Mouse (Mus musculus): ENCODE measurements around the gene Ctsl.

Ctsl gene

GRCm38 (mm10) chr13:64312024-64312915, 58.4 kb downstream of the Ctsl start, which contains the start of gene Aaed1:
Gene Aaed1, minus strand, starts transcription at chr13:64312710.
- peak; percentile 81 for DNase-seq (ENCODE audit: low spot score)

- no peak for DNase-seq (ENCODE audit: low spot score)
Measured at GRCm38 (mm10) chr13:64311266-64311665, 59.4 kb downstream of the Ctsl start.

- DNase-seq (ENCODE audit: low spot score): no peak
Measured at GRCm38 (mm10) chr13:64310585-64310984, 60.1 kb downstream of the Ctsl start.

- DNase-seq (ENCODE audit: low spot score): no peak
Measured at GRCm38 (mm10) chr13:64309842-64310241, 60.8 kb downstream of the Ctsl start.

Data from ovary, postnatal 10 days (tissue).